Mouse (Mus musculus) hindbrain, embryonic 14.5 days (tissue): ENCODE data around the gene H2-M5. TPM values are rescaled to one million over a fixed set of nuclear protein-coding genes. Genes with fewer than 3 reads are reported as not detected.
A peak's percentile ranks its signal among the peaks of the same experiment; 100 is the strongest.

Experiments used
- ATAC-seq: fragments of 200-750 bp; cut with Nextera tagmentation; 2 replicates; pipeline ENCODE4 v1.8.0; 2017; ENCODE audit warnings: moderate number of reproducible peaks, mild to moderate bottlenecking, moderate TSS enrichment, moderate library complexity; ENCODE audit not compliant: low FRiP score
- DNase-seq: peaks from one replicate; pipeline ENCODE4 v3.0.0-alpha.2; 2015; ENCODE audit warnings: low spot score
- H3K27ac ChIP-seq: fragments of 300-500 bp; sonication (generic); 2 replicates; pipeline ENCODE4 v1.5.1; 2014; ENCODE audit warnings: mild to moderate bottlenecking, moderate library complexity
- H3K27me3 ChIP-seq: fragments of 300-500 bp; sonication (generic); 2 replicates; pipeline ENCODE4 v1.6.1; 2014; ENCODE audit warnings: mild to moderate bottlenecking, low read length, mixed read lengths; ENCODE audit not compliant: control insufficient read depth, insufficient read depth
- H3K36me3 ChIP-seq: fragments of 300-500 bp; sonication (generic); replicated peaks from 2 replicates; pipeline ENCODE4 v1.6.1; 2014; ENCODE audit not compliant: control insufficient read depth, insufficient read depth
- H3K4me1 ChIP-seq: fragments of 300-500 bp; sonication (generic); replicated peaks from 2 replicates; pipeline ENCODE4 v1.6.1; 2014; ENCODE audit warnings: antibody characterized with exemption, low read length, mixed read lengths; ENCODE audit not compliant: control insufficient read depth, insufficient read depth
- H3K4me2 ChIP-seq: fragments of 300-500 bp; sonication (generic); replicated peaks from 2 replicates; pipeline ENCODE4 v1.6.1; 2014; ENCODE audit warnings: mild to moderate bottlenecking, moderate library complexity
- H3K4me3 ChIP-seq: fragments of 300-500 bp; sonication (generic); replicated peaks from 2 replicates; pipeline ENCODE4 v1.5.1; 2014; ENCODE audit warnings: mild to moderate bottlenecking, low read length
- H3K9ac ChIP-seq: fragments of 300-500 bp; sonication (generic); 2 replicates; pipeline ENCODE4 v1.6.1; 2014
- H3K9me3 ChIP-seq: fragments of 300-500 bp; sonication (generic); 2 replicates; pipeline ENCODE4 v1.6.1; 2016; ENCODE audit warnings: low read length; ENCODE audit not compliant: control insufficient read depth
- WGBS: fragments of 180-500 bp; shearing (Covaris S2); extraction: QIAGEN DNeasy Blood & Tissue Kit; methylation state at CpG from one replicate; pipeline ENCODE4 v1.1.7; 2014; 5-methylcytosine and 5-hydroxymethylcytosine counted together
- polyA plus RNA-seq: library from polyadenylated mRNA; unstranded; fragments of >200 nt; fragmentation: Nextera tagmentation; extraction: Ambion mirVana; gene quantifications from 2 replicates; pipeline ENCODE4 v1.2.1, GENCODE M21; 2014

The H2-M5 gene
- polyA plus RNA-seq, 1 experiment from 2014 or later, result 1.0 TPM

DNA sequence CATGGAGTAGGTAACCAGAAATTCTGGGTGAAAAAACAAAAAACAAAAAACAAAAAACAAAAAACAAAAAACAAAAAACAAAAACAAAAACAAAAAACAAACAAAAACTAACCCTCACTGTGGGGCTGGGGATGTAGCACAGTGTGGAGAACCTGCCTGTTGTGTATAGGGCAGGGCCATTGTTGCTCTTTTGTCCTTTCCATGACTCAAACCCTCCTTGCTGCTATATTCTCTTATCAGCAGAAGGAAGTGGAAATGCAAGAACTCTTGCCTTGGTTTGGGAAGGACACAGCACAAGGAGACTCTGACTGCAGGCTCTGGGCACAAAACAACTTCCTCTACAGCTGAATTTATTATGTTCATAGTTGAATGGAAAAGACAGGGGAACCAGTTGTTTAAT is 27.0 kb upstream of the H2-M5 start:
- Histone ChIP-seq H3K9me3 (no peaks in the 10 kb centered on the region), H3K4me1 (no peaks in the 10 kb centered on the region), H3K4me3 (no peak overlapping the region), H3K9ac (no peak overlapping the region), H3K4me2 (no peak overlapping the region), H3K36me3 (peaks cover 15% of the 10 kb centered on the region), H3K27me3 (no peaks in the 10 kb centered on the region), H3K27ac (no peak overlapping the region)
- no peak for DNase-seq
- ATAC-seq, result no peak

DNA sequence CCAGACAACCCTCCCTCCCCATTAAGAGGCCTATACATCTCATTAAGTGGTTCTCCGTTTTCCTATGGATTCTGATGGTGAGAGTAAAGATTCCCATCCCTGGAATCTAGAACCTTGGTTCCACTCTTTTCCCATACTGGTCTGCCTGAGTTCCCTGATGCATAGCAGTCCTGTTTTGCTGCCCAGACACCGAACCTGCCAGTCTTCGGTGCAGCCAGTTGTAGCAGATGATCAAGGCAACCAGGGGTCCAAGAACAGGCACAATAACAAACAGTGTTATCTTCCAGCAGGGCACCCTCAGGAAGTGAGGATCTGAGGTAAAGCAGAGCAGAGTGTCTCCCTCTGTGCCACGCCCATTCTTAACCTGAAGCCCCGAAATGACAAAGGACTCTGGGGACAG is 22.8 kb upstream of the H2-M5 start:
- Histone ChIP-seq H3K27ac (no peak overlapping the region), H3K27me3 (no peaks in the 10 kb centered on the region), H3K4me3 (no peak overlapping the region), H3K36me3 (peaks cover 57% of the 10 kb centered on the region), H3K9me3 (no peaks in the 10 kb centered on the region), H3K4me1 (no peaks in the 10 kb centered on the region), H3K9ac (no peak overlapping the region), H3K4me2 (no peak overlapping the region)
- WGBS, result 76% methylated on average over 5 of the region's 5 CpGs
- no peak for ATAC-seq
- no peak for DNase-seq

DNA sequence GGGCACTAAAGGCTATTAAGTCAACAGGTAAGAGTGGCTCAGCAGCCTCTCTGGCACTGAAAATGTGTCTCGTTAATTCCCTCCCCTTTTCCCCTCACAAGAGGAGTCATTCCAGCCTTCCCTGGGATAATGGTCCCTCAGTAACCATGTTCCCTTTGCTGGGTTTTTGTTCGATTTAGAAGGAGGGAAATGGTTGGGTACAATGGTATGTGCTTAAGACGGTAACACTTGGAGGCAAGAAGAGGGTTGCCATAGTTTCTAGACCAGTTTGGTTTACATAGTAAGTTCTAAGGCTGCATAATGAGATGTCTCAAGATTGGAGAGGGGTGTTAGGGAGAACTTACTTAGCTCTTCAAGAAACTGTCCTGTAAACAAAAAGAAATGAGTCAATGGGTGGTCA is 22.4 kb upstream of the H2-M5 start:
- no peaks in the 10 kb centered on the region for H3K4me1 ChIP-seq

DNA sequence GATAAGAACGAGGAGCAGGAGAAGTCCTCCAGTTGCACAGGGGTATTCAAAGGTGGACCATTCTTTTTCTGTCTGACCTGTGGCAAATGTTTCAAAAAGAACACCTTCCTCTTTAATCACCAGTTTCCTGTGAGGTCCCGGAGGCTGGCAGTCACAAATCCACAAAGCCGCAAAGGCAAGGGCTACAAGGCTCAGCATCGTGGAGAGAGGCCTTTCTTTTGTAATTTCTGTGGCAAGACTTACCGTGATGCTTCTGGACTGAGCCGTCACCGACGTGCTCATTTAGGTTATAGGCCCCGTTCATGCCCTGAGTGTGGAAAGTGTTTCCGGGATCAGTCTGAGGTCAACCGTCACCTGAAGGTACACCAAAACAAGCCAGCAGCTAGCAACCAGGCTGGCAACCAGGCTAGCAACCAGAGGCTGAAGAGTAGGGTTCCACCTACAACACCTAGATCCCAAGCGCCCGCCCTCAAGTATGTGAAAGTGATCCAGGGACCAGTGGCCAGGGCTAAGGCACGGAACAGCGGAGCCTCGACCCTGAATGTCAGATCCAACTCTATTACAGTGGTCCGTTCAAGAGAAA is 20.2 kb upstream of the H2-M5 start:
- ATAC-seq (no peak), DNase-seq (no peak)
- peaks cover 81% of the 10 kb centered on the region for H3K36me3 ChIP-seq
- H3K9me3 ChIP-seq, result no peaks in the 10 kb centered on the region
- H3K27me3 ChIP-seq, result no peaks in the 10 kb centered on the region
- 94% methylated on average over 17 of the region's 17 CpGs for WGBS
- no peak overlapping the region for H3K4me2 ChIP-seq
- no peak overlapping the region for H3K4me3 ChIP-seq
- no peak overlapping the region for H3K9ac ChIP-seq
- no peak overlapping the region for H3K27ac ChIP-seq
- peaks cover 9% of the 10 kb centered on the region for H3K4me1 ChIP-seq

More for the DNA sequence above, 22.4 kb upstream of the H2-M5 start:
- no peak overlapping the region for H3K4me2 ChIP-seq
- no peaks in the 10 kb centered on the region for H3K27me3 ChIP-seq
- no peaks in the 10 kb centered on the region for H3K9me3 ChIP-seq
- H3K36me3 ChIP-seq, result peaks cover 61% of the 10 kb centered on the region
- no peak overlapping the region for H3K4me3 ChIP-seq
- H3K27ac ChIP-seq, result no peak overlapping the region
- WGBS, result 96% methylated on average over 3 of the region's 3 CpGs
- DNase-seq (no peak), ATAC-seq (no peak)
- H3K9ac ChIP-seq, result no peak overlapping the region

DNA sequence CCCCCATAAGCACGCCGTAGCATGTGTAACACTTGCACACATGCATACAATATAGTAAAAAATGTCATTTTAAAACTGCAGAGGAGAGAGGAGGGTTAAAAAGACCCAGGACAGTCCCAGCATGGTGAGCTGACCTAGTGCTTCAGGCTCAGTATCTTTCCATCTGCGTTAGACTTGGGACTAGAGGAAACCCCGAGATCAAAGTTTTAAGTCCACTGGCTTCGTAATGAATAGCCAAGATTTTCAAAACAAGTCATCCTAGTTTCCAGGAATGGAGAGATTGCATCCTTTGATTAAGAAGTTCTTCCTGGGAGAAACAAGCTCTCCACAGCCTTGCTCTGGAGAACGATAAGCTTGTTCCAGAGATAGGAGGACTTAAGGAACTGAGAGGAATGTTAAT is 18.8 kb upstream of the H2-M5 start:
- no peak overlapping the region for H3K27ac ChIP-seq
- ATAC-seq, result no peak
- H3K9me3 ChIP-seq, result no peaks in the 10 kb centered on the region
- peaks cover 78% of the 10 kb centered on the region for H3K36me3 ChIP-seq
- WGBS, result 93% methylated on average over 6 of the region's 6 CpGs
- peaks cover 19% of the 10 kb centered on the region for H3K4me1 ChIP-seq
- H3K27me3 ChIP-seq, result no peaks in the 10 kb centered on the region
- no peak overlapping the region for H3K4me2 ChIP-seq
- H3K4me3 ChIP-seq, result no peak overlapping the region
- no peak overlapping the region for H3K9ac ChIP-seq
- DNase-seq, result no peak

DNA sequence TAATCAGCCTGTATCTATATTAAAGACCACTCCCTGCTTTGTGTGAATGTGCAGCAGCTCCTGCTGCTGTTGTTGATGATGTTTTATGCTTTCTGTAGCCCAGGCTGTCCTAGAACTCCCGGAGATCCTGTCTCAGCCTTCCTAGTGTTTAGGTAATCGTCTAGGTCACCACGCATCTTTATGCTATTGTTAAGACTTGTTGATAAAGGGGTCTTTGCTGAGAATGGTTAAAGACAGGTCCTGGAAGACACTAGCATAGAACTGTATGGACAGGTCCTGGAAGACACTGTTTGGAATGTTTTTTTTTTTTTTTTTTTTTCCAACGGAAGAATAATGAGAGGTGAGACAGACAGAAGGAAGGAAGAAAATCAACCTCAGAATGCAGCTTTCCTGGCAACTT is 14.0 kb upstream of the H2-M5 start:
- Histone ChIP-seq H3K9me3 (no peaks in the 10 kb centered on the region), H3K27ac (peak overlapping the region; percentile 95), H3K4me2 (peak overlapping the region; percentile 62), H3K4me1 (peaks cover 19% of the 10 kb centered on the region), H3K4me3 (peak overlapping the region; percentile 81), H3K9ac (peak overlapping the region; percentile 100), H3K36me3 (peaks cover 39% of the 10 kb centered on the region), H3K27me3 (no peaks in the 10 kb centered on the region)
- peak; percentile 47 for DNase-seq
- 22% methylated on average over 4 of the region's 4 CpGs for WGBS
- ATAC-seq, result peak; percentile 41

DNA sequence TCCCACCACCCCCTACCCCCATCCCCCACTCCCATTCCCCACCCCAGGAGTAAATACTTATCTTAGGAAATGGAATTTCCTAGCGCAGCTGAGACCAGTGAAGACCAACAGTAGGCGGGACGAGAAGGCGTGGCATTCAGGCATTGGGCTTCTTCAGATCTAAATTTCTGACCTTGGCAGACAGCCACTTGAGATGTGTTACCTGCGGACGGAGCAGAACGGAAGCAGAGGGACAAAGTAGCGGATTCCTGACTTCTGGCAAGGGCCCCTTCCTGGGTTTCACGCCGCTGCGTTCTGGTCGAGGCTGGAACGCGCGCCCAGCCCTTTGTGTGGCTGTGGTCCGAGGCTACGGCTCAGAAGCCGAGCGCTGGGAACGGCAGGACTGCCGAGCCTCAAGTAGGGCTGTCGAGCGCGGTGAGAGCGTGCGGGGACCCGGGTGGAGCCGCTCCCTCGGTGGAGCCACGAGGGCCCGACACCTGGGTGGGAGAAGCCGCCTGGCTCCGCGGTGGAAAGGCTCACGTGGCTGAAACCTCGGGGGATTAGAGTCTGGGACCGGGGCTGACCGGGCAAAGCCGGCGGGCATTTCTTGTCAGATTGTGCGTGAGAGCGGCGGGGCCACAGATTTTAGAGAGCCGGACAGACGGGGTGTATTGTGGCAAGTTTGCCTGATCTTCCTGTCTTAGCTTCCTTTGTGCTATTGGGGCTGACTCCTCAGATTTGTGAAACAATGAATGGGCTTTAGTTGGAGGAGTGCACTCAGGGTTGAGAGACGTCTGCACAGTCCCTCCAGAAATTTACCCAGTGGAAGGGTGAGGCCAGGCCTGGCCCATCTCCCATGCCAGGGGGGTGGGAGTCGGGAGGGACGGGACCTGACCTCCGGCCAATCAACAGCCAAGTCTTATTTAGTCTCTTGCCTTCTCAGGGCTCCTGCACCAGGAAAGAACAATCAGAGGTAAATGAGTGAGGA is 13.3 kb upstream of the H2-M5 start:
- no peaks in the 10 kb centered on the region for H3K9me3 ChIP-seq
- under 1% methylated on average over 49 of the region's 49 CpGs for WGBS
- H3K4me2 ChIP-seq, result peak overlapping the region; percentile 62
- H3K4me1 ChIP-seq, result peaks cover 19% of the 10 kb centered on the region
- peaks cover 32% of the 10 kb centered on the region for H3K36me3 ChIP-seq
- DNase-seq, result peak; percentile 82
- H3K27me3 ChIP-seq, result no peaks in the 10 kb centered on the region
- H3K4me3 ChIP-seq, result peak overlapping the region; percentile 81
- peak; percentile 91 for ATAC-seq
- H3K27ac ChIP-seq, result peak overlapping the region; percentile 95
- H3K9ac ChIP-seq, result peak overlapping the region; percentile 100

DNA sequence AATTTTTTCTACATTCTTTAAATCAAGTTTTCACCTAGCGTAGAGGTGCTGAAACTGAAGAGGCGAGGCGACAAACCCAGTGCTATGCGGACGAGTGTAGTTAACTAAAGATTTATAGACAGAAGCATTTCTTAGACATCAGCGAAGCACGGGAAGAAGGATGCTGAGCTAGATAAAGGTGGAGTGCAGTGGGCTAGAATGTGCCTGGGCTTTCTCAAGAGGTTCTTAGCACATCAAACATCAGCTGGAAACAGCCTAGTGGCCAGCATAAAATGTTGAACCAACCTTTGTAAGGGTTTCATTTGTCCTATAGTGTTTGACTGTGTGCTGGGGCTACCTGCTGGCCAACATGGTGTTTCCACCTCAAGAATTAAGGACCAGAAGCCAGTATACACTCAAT is 11.5 kb upstream of the H2-M5 start, which contains the start of gene Zfp57:
Gene Zfp57 (plus strand): TSS at position 301 of the 400 bp plus-strand sequence.
- H3K27ac ChIP-seq, result no peak within 1 kb of the TSS; the same call in 1 of the 2 replicates
- peak within 1 kb of the TSS; percentile 62 for H3K4me2 ChIP-seq
- H3K9ac ChIP-seq, result 0 out of 2 replicates have a peak within 1 kb of the TSS, but pooled peaks have one; percentile 100
- no peaks in the 10 kb centered on the region for H3K9me3 ChIP-seq
- H3K4me1 ChIP-seq, result peaks cover 19% of the 10 kb centered on the region
- ATAC-seq (no peak), DNase-seq (no peak)
- WGBS, result 98% methylated on average over 7 of the region's 7 CpGs
- H3K4me3 ChIP-seq, result peak within 1 kb of the TSS; percentile 81
- no peaks in the 10 kb centered on the region for H3K27me3 ChIP-seq
- peaks cover 14% of the 10 kb centered on the region for H3K36me3 ChIP-seq

DNA sequence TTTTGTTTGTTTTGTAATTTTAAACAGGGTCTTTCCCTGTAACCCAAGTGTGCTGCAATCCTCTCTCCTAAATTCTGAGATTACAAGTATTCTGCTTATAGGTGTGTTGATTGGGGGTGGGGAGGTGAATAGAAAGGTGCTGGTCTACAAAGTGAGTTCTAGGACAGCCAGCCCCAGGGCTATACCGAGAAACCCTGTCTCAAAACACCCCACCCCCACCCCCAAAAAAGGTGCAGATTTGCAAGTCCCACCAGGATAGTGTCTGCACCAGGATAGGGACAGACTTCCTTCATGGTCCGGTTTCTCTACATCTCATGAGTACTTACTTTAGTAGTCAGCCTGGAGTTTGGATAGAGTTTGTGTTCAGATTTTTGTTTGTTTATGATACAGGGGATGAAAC is 9.1 kb upstream of the H2-M5 start:
- Histone ChIP-seq H3K27me3 (no peaks in the 10 kb centered on the region), H3K9me3 (no peaks in the 10 kb centered on the region), H3K27ac (no peak overlapping the region), H3K36me3 (no peaks in the 10 kb centered on the region), H3K4me3 (no peak overlapping the region), H3K9ac (no peak overlapping the region), H3K4me2 (no peak overlapping the region), H3K4me1 (no peaks in the 10 kb centered on the region)
- WGBS, result 86% methylated on average over 2 of the region's 2 CpGs
- no peak for DNase-seq
- ATAC-seq, result no peak
